Mouse (Mus musculus) lung, embryonic 16.5 days (tissue): ENCODE data around the gene Bmpr2. TPM values are rescaled to one million over a fixed set of nuclear protein-coding genes. Genes with fewer than 3 reads are reported as not detected.

ENCODE experiments used
- ATAC-seq: fragments of 200-750 bp; cut with Nextera tagmentation; 2 replicates; pipeline ENCODE4 v1.8.0; 2017; ENCODE audit warnings: low read depth, mild to moderate bottlenecking, moderate library complexity
- H3K27ac ChIP-seq: fragments of 300-500 bp; sonication (generic); 2 replicates; pipeline ENCODE4 v1.5.1; 2014; ENCODE audit warnings: mild to moderate bottlenecking, control low read depth, low read length
- H3K27me3 ChIP-seq: fragments of 300-500 bp; sonication (generic); 2 replicates; pipeline ENCODE4 v1.6.1; 2014; ENCODE audit warnings: low read depth, low read length, mixed read lengths; ENCODE audit not compliant: control insufficient read depth, insufficient read depth
- H3K36me3 ChIP-seq: fragments of 300-500 bp; sonication (generic); 2 replicates; pipeline ENCODE4 v1.6.1; 2014; ENCODE audit warnings: low read length; ENCODE audit not compliant: control insufficient read depth, insufficient read depth
- H3K4me1 ChIP-seq: fragments of 300-500 bp; sonication (generic); replicated peaks from 2 replicates; pipeline ENCODE4 v1.6.1; 2014; ENCODE audit warnings: low read length, mixed read lengths; ENCODE audit not compliant: control insufficient read depth, insufficient read depth
- H3K4me2 ChIP-seq: fragments of 300-500 bp; sonication (generic); 2 replicates; pipeline ENCODE4 v1.6.1; 2014; ENCODE audit warnings: low read depth, low read length, control low read depth
- H3K4me3 ChIP-seq: fragments of 300-500 bp; sonication (generic); 2 replicates; pipeline ENCODE4 v1.5.1; 2014; ENCODE audit warnings: mild to moderate bottlenecking, low read length, control low read depth
- H3K9ac ChIP-seq: fragments of 300-500 bp; sonication (generic); 2 replicates; pipeline ENCODE4 v1.6.1; 2014; ENCODE audit warnings: low read length, control low read depth
- H3K9me3 ChIP-seq: fragments of 300-500 bp; sonication (generic); 2 replicates; pipeline ENCODE4 v1.6.1; 2016; ENCODE audit warnings: low read length; ENCODE audit not compliant: control insufficient read depth
- WGBS: fragments of 180-500 bp; shearing (Covaris S2); extraction: QIAGEN DNeasy Blood & Tissue Kit; methylation state at CpG from one replicate; pipeline ENCODE4 v1.1.7; 2014; 5-methylcytosine and 5-hydroxymethylcytosine counted together
- polyA plus RNA-seq: library from polyadenylated mRNA; unstranded; fragments of >200 nt; fragmentation: Nextera tagmentation; extraction: Ambion mirVana; gene quantifications from 2 replicates; pipeline ENCODE4 v1.2.1, GENCODE M21; 2015

Bmpr2 gene
- polyA plus RNA-seq, 1 experiment from 2014 or later, result 9.4 TPM

GRCm38 (mm10) chr1:59901082-59901876, 138.1 kb downstream of the Bmpr2 start:
- no peaks in the 10 kb centered on the region for H3K9me3 ChIP-seq
- H3K27me3 ChIP-seq, result no peaks in the 10 kb centered on the region
- no peak for ATAC-seq
- H3K4me2 ChIP-seq, result no peak overlapping the region
- no peak overlapping the region for H3K9ac ChIP-seq
- H3K4me3 ChIP-seq, result no peak overlapping the region
- 86% methylated on average over 5 of the region's 5 CpGs for WGBS
- H3K4me1 ChIP-seq, result no peaks in the 10 kb centered on the region
- no peak overlapping the region for H3K27ac ChIP-seq
- no peaks in the 10 kb centered on the region for H3K36me3 ChIP-seq

GRCm38 (mm10) chr1:59902634-59903033, 139.4 kb downstream of the Bmpr2 start:
- Histone ChIP-seq H3K4me3 (no peak overlapping the region), H3K27ac (peak overlapping the region; percentile 74; the same call in 1 of the 2 replicates), H3K36me3 (no peaks in the 10 kb centered on the region), H3K4me2 (no peak overlapping the region), H3K9me3 (no peaks in the 10 kb centered on the region), H3K9ac (no peak overlapping the region), H3K27me3 (no peaks in the 10 kb centered on the region), H3K4me1 (no peaks in the 10 kb centered on the region)
- 17% methylated on average over 3 of the region's 3 CpGs for WGBS
- ATAC-seq, result peak; percentile 89

GRCm38 (mm10) chr1:59904630-59905295, 141.6 kb downstream of the Bmpr2 start:
- no peaks in the 10 kb centered on the region for H3K36me3 ChIP-seq
- no peak overlapping the region for H3K4me3 ChIP-seq
- H3K4me2 ChIP-seq, result no peak overlapping the region
- H3K4me1 ChIP-seq, result no peaks in the 10 kb centered on the region
- WGBS, result 95% methylated on average over 6 of the region's 6 CpGs
- H3K27me3 ChIP-seq, result no peaks in the 10 kb centered on the region
- no peaks in the 10 kb centered on the region for H3K9me3 ChIP-seq
- ATAC-seq, result no peak
- no peak overlapping the region for H3K27ac ChIP-seq
- H3K9ac ChIP-seq, result no peak overlapping the region

- Histone ChIP-seq H3K4me3 (no peak overlapping the region), H3K4me2 (no peak overlapping the region), H3K27me3 (no peaks in the 10 kb centered on the region), H3K9ac (no peak overlapping the region), H3K27ac (no peak overlapping the region), H3K4me1 (no peaks in the 10 kb centered on the region), H3K36me3 (no peaks in the 10 kb centered on the region), H3K9me3 (no peaks in the 10 kb centered on the region)
- ATAC-seq, result no peak
- WGBS, result 66% methylated on average over 2 of the region's 2 CpGs
Observed at GRCm38 (mm10) chr1:59905916-59906315, 142.7 kb downstream of the Bmpr2 start.

GRCm38 (mm10) chr1:59906819-59907521, 143.8 kb downstream of the Bmpr2 start:
- WGBS, result 81% methylated on average over 13 of the region's 13 CpGs
- no peak overlapping the region for H3K4me3 ChIP-seq
- no peaks in the 10 kb centered on the region for H3K27me3 ChIP-seq
- no peaks in the 10 kb centered on the region for H3K4me1 ChIP-seq
- H3K4me2 ChIP-seq, result no peak overlapping the region
- H3K36me3 ChIP-seq, result no peaks in the 10 kb centered on the region
- no peaks in the 10 kb centered on the region for H3K9me3 ChIP-seq
- H3K9ac ChIP-seq, result no peak overlapping the region
- H3K27ac ChIP-seq, result peak overlapping the region; percentile 65
- ATAC-seq, result no peak

GRCm38 (mm10) chr1:59907700-59908099, 144.5 kb downstream of the Bmpr2 start:
- no peaks in the 10 kb centered on the region for H3K4me1 ChIP-seq
- no peaks in the 10 kb centered on the region for H3K9me3 ChIP-seq
- peak overlapping the region; percentile 65 for H3K27ac ChIP-seq
- WGBS, result 14% methylated on average over 2 of the region's 2 CpGs
- H3K4me3 ChIP-seq, result no peak overlapping the region
- H3K36me3 ChIP-seq, result no peaks in the 10 kb centered on the region
- peak; percentile 49 for ATAC-seq
- no peak overlapping the region for H3K4me2 ChIP-seq
- no peak overlapping the region for H3K9ac ChIP-seq
- no peaks in the 10 kb centered on the region for H3K27me3 ChIP-seq

DNA sequence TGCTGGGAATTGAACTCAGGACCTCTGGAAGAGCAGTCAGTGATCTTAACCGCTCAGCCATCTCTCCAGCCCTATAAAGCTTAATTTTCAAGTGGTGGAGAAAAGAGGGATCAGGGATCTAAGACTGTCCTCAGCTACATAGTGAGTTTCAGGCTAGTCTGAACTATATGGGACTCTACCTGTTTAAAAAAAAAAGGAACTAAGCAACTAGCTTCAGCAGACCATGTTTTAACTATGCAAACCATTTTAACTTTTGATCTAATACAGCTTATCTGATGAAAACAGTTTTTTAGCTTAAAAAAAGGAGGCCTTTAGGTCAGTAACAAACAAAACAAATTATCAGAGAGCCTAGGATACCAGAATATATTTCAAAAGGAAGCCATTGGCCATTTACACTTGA, 147.7 kb downstream of the Bmpr2 start:
- no peak for ATAC-seq
- 92% methylated on average over 1 of the region's 1 CpGs for WGBS
- no peaks in the 10 kb centered on the region for H3K27me3 ChIP-seq
- no peak overlapping the region for H3K9ac ChIP-seq
- no peaks in the 10 kb centered on the region for H3K36me3 ChIP-seq
- no peaks in the 10 kb centered on the region for H3K9me3 ChIP-seq
- no peak overlapping the region for H3K4me3 ChIP-seq
- no peak overlapping the region for H3K27ac ChIP-seq
- H3K4me2 ChIP-seq, result no peak overlapping the region
- peaks cover 17% of the 10 kb centered on the region for H3K4me1 ChIP-seq

GRCm38 (mm10) chr1:59912413-59913157, 149.4 kb downstream of the Bmpr2 start, which contains the start of gene Fam117b:
Fam117b (plus strand) TSS chr1:59913006.
- no peaks in the 10 kb centered on the region for H3K9me3 ChIP-seq
- peak; percentile 97 for ATAC-seq
- peak within 1 kb of the TSS; percentile 65 for H3K4me2 ChIP-seq
- H3K27ac ChIP-seq, result peak within 1 kb of the TSS; percentile 94
- peaks cover 24% of the 10 kb centered on the region for H3K4me1 ChIP-seq
- 1% methylated on average over 64 of the region's 72 CpGs for WGBS
- no peaks in the 10 kb centered on the region for H3K36me3 ChIP-seq
- H3K9ac ChIP-seq, result peak within 1 kb of the TSS; percentile 94
- H3K4me3 ChIP-seq, result peak within 1 kb of the TSS; percentile 96
- no peaks in the 10 kb centered on the region for H3K27me3 ChIP-seq
